Mouse (Mus musculus) heart, adult 2 months (tissue): ENCODE results near the gene Cacna2d1. TPM values are rescaled to one million over a fixed set of nuclear protein-coding genes. Genes with fewer than 3 reads are reported as not detected.

ENCODE experiments used
- DNase-seq, 2 experiments: peaks; one replicate each; pipeline ENCODE4 v3.0.0; 2021
- H3K27ac ChIP-seq: fragments of 200-600 bp; 2 replicates; pipeline ENCODE4 v1.8.1; 2022
- H3K27me3 ChIP-seq: fragments of 200-500 bp; 2 replicates; pipeline ENCODE4 v1.6.1; 2012; ENCODE audit warnings: mild to moderate bottlenecking, low read length, inconsistent platforms, mixed read lengths; ENCODE audit not compliant: control insufficient read depth, insufficient read depth
- H3K36me3 ChIP-seq: fragments of 200-500 bp; 2 replicates; pipeline ENCODE4 v1.6.1; 2012; ENCODE audit warnings: low read length, inconsistent platforms; ENCODE audit not compliant: control insufficient read depth, insufficient read depth
- H3K4me1 ChIP-seq: fragments of 200-500 bp; 2 replicates; pipeline ENCODE4 v1.6.1; 2011; ENCODE audit warnings: low read length; ENCODE audit not compliant: control insufficient read depth, insufficient read depth
- H3K4me3 ChIP-seq: fragments of 200-600 bp; 2 replicates; pipeline ENCODE4 v1.8.1; 2022
- H3K79me2 ChIP-seq: fragments of 200-500 bp; replicated peaks from 2 replicates; pipeline ENCODE4 v1.6.1; 2012; ENCODE audit warnings: mild to moderate bottlenecking, inconsistent platforms, low read length, moderate library complexity, mixed read lengths; ENCODE audit not compliant: control insufficient read depth, insufficient read depth
- H3K9ac ChIP-seq: fragments of 200-500 bp; 2 replicates; pipeline ENCODE4 v1.6.1; 2012; ENCODE audit warnings: low read depth, mild to moderate bottlenecking, control low read depth, inconsistent platforms, low read length, mixed read lengths
- CTCF ChIP-seq: fragments of 200-600 bp; IDR thresholded peaks from 2 replicates; pipeline ENCODE4 v1.8.1; 2022; ENCODE audit warnings: antibody characterized with exemption, mild to moderate bottlenecking, moderate library complexity
- EP300 ChIP-seq: fragments of 200-500 bp; IDR thresholded peaks from 2 replicates; pipeline ENCODE4 v1.6.1; 2011; ENCODE audit warnings: low read depth, low read length, control low read depth; ENCODE audit not compliant: insufficient read depth
- POLR2A ChIP-seq: fragments of 200-500 bp; IDR thresholded peaks from 2 replicates; pipeline ENCODE4 v1.6.1; 2011; ENCODE audit warnings: mild to moderate bottlenecking, low read depth, low read length, control low read depth; ENCODE audit not compliant: insufficient read depth
- WGBS: fragments of 180-500 bp; shearing (Covaris S2); methylation state at CpG from one replicate; pipeline ENCODE4 v1.1.7; 2018; 5-methylcytosine and 5-hydroxymethylcytosine counted together
- intact Hi-C: fragments of 180-260 bp; cut with DNase I; formaldehyde crosslinking; loops from one replicate; pipeline ENCODE4 v1.15.1; 2025
- polyA plus RNA-seq: library from polyadenylated mRNA; depleted of rRNA; stranded (reverse); fragments of >200 nt; gene quantifications from 2 replicates; pipeline ENCODE4 v1.2.3, GENCODE M21; 2012
- total RNA-seq, 2 experiments: library from RNA; stranded (reverse); gene quantifications; 2 replicates each; pipeline ENCODE4 v1.2.3; 2021

Gene Cacna2d1
- total and polyA plus RNA-seq, 3 experiments: 26.8 to 90.3 (median 81.9) TPM

- intact Hi-C loops: no loop called here
- TF ChIP-seq CTCF (no peak), EP300 (no peak), POLR2A (no peak)
- Histone ChIP-seq H3K79me2 (no peaks in the 10 kb centered on the region), H3K27ac (no peak overlapping the region; the same call in 1 of the 2 replicates), H3K4me3 (no peak overlapping the region), H3K4me1 (no peaks in the 10 kb centered on the region; the same call in none of the 2 replicates), H3K36me3 (no peaks in the 10 kb centered on the region), H3K9ac (no peak overlapping the region), H3K27me3 (no peaks in the 10 kb centered on the region)
- no peak for DNase-seq
Measured at GRCm38 (mm10) chr5:16163270-16163669, 228.8 kb downstream of the Cacna2d1 start.

GRCm38 (mm10) chr5:16166117-16166867 lies 231.8 kb downstream of the Cacna2d1 start:
- Histone ChIP-seq H3K36me3 (no peaks in the 10 kb centered on the region), H3K9ac (no peak overlapping the region), H3K4me1 (no peaks in the 10 kb centered on the region; the same call in none of the 2 replicates), H3K79me2 (no peaks in the 10 kb centered on the region), H3K27ac (no peak overlapping the region), H3K4me3 (no peak overlapping the region), H3K27me3 (no peaks in the 10 kb centered on the region)
- 64% methylated on average over 12 of the region's 12 CpGs for WGBS
- DNase-seq: no peak
- intact Hi-C loops: no loop called here
- TF ChIP-seq CTCF: no peak
- TF ChIP-seq POLR2A: no peak
- TF ChIP-seq EP300: no peak

- Histone ChIP-seq H3K79me2 (no peaks in the 10 kb centered on the region), H3K36me3 (no peaks in the 10 kb centered on the region)
- intact Hi-C loops: no loop called here
Measured at GRCm38 (mm10) chr5:16166868-16167267, 232.4 kb downstream of the Cacna2d1 start.

GRCm38 (mm10) chr5:16181041-16181440 lies 246.6 kb downstream of the Cacna2d1 start:
- DNase-seq: no peak
- H3K36me3 ChIP-seq: peaks cover 1% of the 10 kb centered on the region; the same call in 1 of the 2 replicates
- 80% methylated on average over 7 of the region's 7 CpGs for WGBS

More at GRCm38 (mm10) chr5:16166868-16167267, 232.4 kb downstream of the Cacna2d1 start:
- 88% methylated on average over 1 of the region's 1 CpGs for WGBS
- H3K9ac ChIP-seq: no peak overlapping the region
- no peak for TF ChIP-seq EP300
- TF ChIP-seq POLR2A: no peak
- no peak for TF ChIP-seq CTCF
- H3K4me1 ChIP-seq: no peaks in the 10 kb centered on the region; the same call in none of the 2 replicates
- H3K27me3 ChIP-seq: no peaks in the 10 kb centered on the region
- DNase-seq: no peak
- H3K4me3 ChIP-seq: no peak overlapping the region
- no peak overlapping the region for H3K27ac ChIP-seq

GRCm38 (mm10) chr5:16184064-16184463 lies 249.6 kb downstream of the Cacna2d1 start:
- H3K79me2 ChIP-seq: no peaks in the 10 kb centered on the region
- no peak overlapping the region for H3K27ac ChIP-seq
- peaks cover 4% of the 10 kb centered on the region for H3K4me1 ChIP-seq
- 83% methylated on average over 1 of the region's 1 CpGs for WGBS
- H3K9ac ChIP-seq: no peak overlapping the region
- H3K36me3 ChIP-seq: peaks cover 1% of the 10 kb centered on the region; the same call in 1 of the 2 replicates
- no peaks in the 10 kb centered on the region for H3K27me3 ChIP-seq
- TF ChIP-seq POLR2A: no peak
- no peak for TF ChIP-seq EP300
- TF ChIP-seq CTCF: no peak
- no peak overlapping the region for H3K4me3 ChIP-seq
- intact Hi-C loops: no loop called here
- DNase-seq: no peak

More at GRCm38 (mm10) chr5:16181041-16181440, 246.6 kb downstream of the Cacna2d1 start:
- Histone ChIP-seq H3K27me3 (no peaks in the 10 kb centered on the region), H3K4me1 (no peaks in the 10 kb centered on the region), H3K9ac (no peak overlapping the region), H3K27ac (no peak overlapping the region), H3K79me2 (no peaks in the 10 kb centered on the region), H3K4me3 (no peak overlapping the region)
- intact Hi-C loops: no loop called here
- TF ChIP-seq POLR2A: no peak
- no peak for TF ChIP-seq EP300
- no peak for TF ChIP-seq CTCF

GRCm38 (mm10) chr5:16187931-16188330 lies 253.4 kb downstream of the Cacna2d1 start:
- DNase-seq: peak in 1 of 2 experiments; percentile 30
- TF ChIP-seq EP300 (no peak), POLR2A (no peak), CTCF (no peak)

More at GRCm38 (mm10) chr5:16187931-16188330, 253.4 kb downstream of the Cacna2d1 start:
- Histone ChIP-seq H3K27ac (no peak overlapping the region), H3K4me1 (peaks cover 4% of the 10 kb centered on the region), H3K4me3 (no peak overlapping the region), H3K36me3 (peaks cover 1% of the 10 kb centered on the region; the same call in 1 of the 2 replicates), H3K79me2 (no peaks in the 10 kb centered on the region), H3K27me3 (no peaks in the 10 kb centered on the region), H3K9ac (no peak overlapping the region)
- WGBS: 30% methylated on average over 3 of the region's 3 CpGs
- intact Hi-C loops: no loop called here
